Mouse (Mus musculus): ENCODE measurements around the gene Tjp3. TPM values are rescaled to one million over a fixed set of nuclear protein-coding genes. Genes with fewer than 3 reads are reported as not detected.
"Not testable (repeated sequence)": the region's sequence is repeated elsewhere in the genome, so short reads cannot be mapped to it uniquely, and the experiment has no call there.

Tjp3 gene
- polyA plus RNA-seq, 1 experiment from 2014 or later = 47.0 TPM

- Histone ChIP-seq H3K36me3 (no peaks in the 10 kb centered on the region), H3K9me3 (no peaks in the 10 kb centered on the region), H3K27ac (no peak overlapping the region), H3K27me3 (replicated peaks) (peaks cover 31% of the 10 kb centered on the region), H3K4me3 (replicated peaks) (no peak overlapping the region), H3K4me2 (replicated peaks) (no peak overlapping the region), H3K4me1 (replicated peaks) (peaks cover 22% of the 10 kb centered on the region), H3K9ac (no peak overlapping the region)
- ATAC-seq = no peak
- WGBS = 53% methylated on average over 7 of the region's 7 CpGs
Measured at GRCm38 (mm10) chr10:81231436-81231835, 59.9 kb downstream of the Tjp3 start.

- Histone ChIP-seq H3K4me1 (replicated peaks) (peaks cover 22% of the 10 kb centered on the region), H3K9me3 (no peaks in the 10 kb centered on the region), H3K9ac (peak within 1 kb of the TSS; percentile 5; the same call in 1 of the 2 replicates), H3K27ac (no peak within 1 kb of the TSS), H3K27me3 (replicated peaks) (peaks cover 31% of the 10 kb centered on the region), H3K4me3 (replicated peaks) (peak within 1 kb of the TSS; percentile 19), H3K36me3 (no peaks in the 10 kb centered on the region), H3K4me2 (replicated peaks) (peak within 1 kb of the TSS; percentile 14)
- no peak for ATAC-seq
- WGBS = 13% methylated on average over 27 of the region's 27 CpGs
Measured at GRCm38 (mm10) chr10:81230438-81231332, 60.7 kb downstream of the Tjp3 start, which contains the start of gene Atcay. Gene Atcay (minus strand): TSS chr10:81230833.

GRCm38 (mm10) chr10:81229735-81230437 is 61.5 kb downstream of the Tjp3 start:
- H3K4me3 ChIP-seq (replicated peaks) = peak overlapping the region; percentile 19
- ATAC-seq = no peak
- H3K9me3 ChIP-seq = no peaks in the 10 kb centered on the region
- peak overlapping the region; percentile 14 for H3K4me2 ChIP-seq (replicated peaks)
- peak overlapping the region; percentile 5; the same call in 1 of the 2 replicates for H3K9ac ChIP-seq
- H3K36me3 ChIP-seq = no peaks in the 10 kb centered on the region
- H3K27me3 ChIP-seq (replicated peaks) = peaks cover 31% of the 10 kb centered on the region
- WGBS = 18% methylated on average over 20 of the region's 20 CpGs
- peaks cover 22% of the 10 kb centered on the region for H3K4me1 ChIP-seq (replicated peaks)
- H3K27ac ChIP-seq = no peak overlapping the region

GRCm38 (mm10) chr10:81223731-81224130 is 67.7 kb downstream of the Tjp3 start:
- H3K4me2 ChIP-seq (replicated peaks); H3K9me3 ChIP-seq; H3K4me1 ChIP-seq (replicated peaks); H3K27me3 ChIP-seq (replicated peaks); H3K9ac ChIP-seq; H3K4me3 ChIP-seq (replicated peaks); H3K36me3 ChIP-seq; ATAC-seq; H3K27ac ChIP-seq: not testable (repeated sequence)
- 64% methylated on average over 2 of the region's 2 CpGs for WGBS

Other genes with a start within 250 kb of the Tjp3 start
- gene Sgta, start 231.4 kb downstream of the Tjp3 start, polyA plus RNA-seq (2015; fragmentation: Nextera tagmentation; extraction: Ambion mirVana) = 166 and 183 TPM in 2 replicates
- gene Thop1, start 221.5 kb downstream of the Tjp3 start, polyA plus RNA-seq (2015; fragmentation: Nextera tagmentation; extraction: Ambion mirVana) = 57.1 and 60.1 TPM in 2 replicates
- gene Creb3l3, start 192.7 kb downstream of the Tjp3 start, polyA plus RNA-seq (2015; fragmentation: Nextera tagmentation; extraction: Ambion mirVana) = 48.2 and 57.8 TPM in 2 replicates
- 190 and 208 TPM in 2 replicates for gene Map2k2, start 185.7 kb downstream of the Tjp3 start, polyA plus RNA-seq (2015; fragmentation: Nextera tagmentation; extraction: Ambion mirVana)
- 52.5 and 53.0 TPM in 2 replicates for gene Zbtb7a, start 156.4 kb downstream of the Tjp3 start, polyA plus RNA-seq (2015; fragmentation: Nextera tagmentation; extraction: Ambion mirVana)
- 47.2 and 58.4 TPM in 2 replicates for gene Pias4, start 123.7 kb downstream of the Tjp3 start, polyA plus RNA-seq (2015; fragmentation: Nextera tagmentation; extraction: Ambion mirVana)
- gene Eef2, start 115.0 kb downstream of the Tjp3 start, polyA plus RNA-seq (2015; fragmentation: Nextera tagmentation; extraction: Ambion mirVana) = 515 and 540 TPM in 2 replicates
- 56.6 and 62.7 TPM in 2 replicates for gene Dapk3, start 108.6 kb downstream of the Tjp3 start, polyA plus RNA-seq (2015; fragmentation: Nextera tagmentation; extraction: Ambion mirVana)
- gene 4930442H23Rik, start 107.7 kb downstream of the Tjp3 start, polyA plus RNA-seq (2015; fragmentation: Nextera tagmentation; extraction: Ambion mirVana) = 0.13 and 0.15 TPM in 2 replicates
- gene Nmrk2, start 89.5 kb downstream of the Tjp3 start, polyA plus RNA-seq (2015; fragmentation: Nextera tagmentation; extraction: Ambion mirVana) = 0.14 TPM in 1 of 2 replicates, not detected in the other
- 1.7 TPM in 2 replicates for gene Atcay, start 60.7 kb downstream of the Tjp3 start, polyA plus RNA-seq (2015; fragmentation: Nextera tagmentation; extraction: Ambion mirVana)
- gene Zfr2, start 58.4 kb downstream of the Tjp3 start, polyA plus RNA-seq (2015; fragmentation: Nextera tagmentation; extraction: Ambion mirVana) = 7.9 and 9.2 TPM in 2 replicates
- 2.2 and 2.4 TPM in 2 replicates for gene Matk, start 38.6 kb downstream of the Tjp3 start, polyA plus RNA-seq (2015; fragmentation: Nextera tagmentation; extraction: Ambion mirVana)
- 242 and 245 TPM in 2 replicates for gene Mrpl54, start 24.6 kb downstream of the Tjp3 start, polyA plus RNA-seq (2015; fragmentation: Nextera tagmentation; extraction: Ambion mirVana)
- 55.1 and 69.2 TPM in 2 replicates for gene Apba3, start 24.6 kb downstream of the Tjp3 start, polyA plus RNA-seq (2015; fragmentation: Nextera tagmentation; extraction: Ambion mirVana)
- gene Pip5k1c, start 1.4 kb upstream of the Tjp3 start, polyA plus RNA-seq (2015; fragmentation: Nextera tagmentation; extraction: Ambion mirVana) = 41.2 and 42.7 TPM in 2 replicates
- 38.7 and 39.5 TPM in 2 replicates for gene Cactin, start 29.5 kb upstream of the Tjp3 start, polyA plus RNA-seq (2015; fragmentation: Nextera tagmentation; extraction: Ambion mirVana)
- gene Tbxa2r, start 37.1 kb upstream of the Tjp3 start, polyA plus RNA-seq (2015; fragmentation: Nextera tagmentation; extraction: Ambion mirVana) = 21.3 and 21.7 TPM in 2 replicates
- 0.06 TPM in 1 of 2 replicates, not detected in the other for gene Gipc3, start 51.7 kb upstream of the Tjp3 start, polyA plus RNA-seq (2015; fragmentation: Nextera tagmentation; extraction: Ambion mirVana)
- gene Hmg20b, start 58.9 kb upstream of the Tjp3 start, polyA plus RNA-seq (2015; fragmentation: Nextera tagmentation; extraction: Ambion mirVana) = 71.2 and 71.7 TPM in 2 replicates
- 19.9 and 23.8 TPM in 2 replicates for gene Mfsd12, start 65.9 kb upstream of the Tjp3 start, polyA plus RNA-seq (2015; fragmentation: Nextera tagmentation; extraction: Ambion mirVana)
- 1.0 and 2.2 TPM in 2 replicates for gene 4930404N11Rik, start 74.2 kb upstream of the Tjp3 start, polyA plus RNA-seq (2015; fragmentation: Nextera tagmentation; extraction: Ambion mirVana)
- 83.2 and 85.7 TPM in 2 replicates for gene Fzr1, start 86.9 kb upstream of the Tjp3 start, polyA plus RNA-seq (2015; fragmentation: Nextera tagmentation; extraction: Ambion mirVana)
- 89.2 and 100 TPM in 2 replicates for gene Dohh, start 92.8 kb upstream of the Tjp3 start, polyA plus RNA-seq (2015; fragmentation: Nextera tagmentation; extraction: Ambion mirVana)
- 2.8 and 3.6 TPM in 2 replicates for gene Gm48551, start 92.9 kb upstream of the Tjp3 start, polyA plus RNA-seq (2015; fragmentation: Nextera tagmentation; extraction: Ambion mirVana)
- 1.4 TPM in 1 of 2 replicates, not detected in the other for gene Gm48552, start 97.4 kb upstream of the Tjp3 start, polyA plus RNA-seq (2015; fragmentation: Nextera tagmentation; extraction: Ambion mirVana)
- 235 and 288 TPM in 2 replicates for gene Smim24, start 101.5 kb upstream of the Tjp3 start, polyA plus RNA-seq (2015; fragmentation: Nextera tagmentation; extraction: Ambion mirVana)
- 52.8 and 56.0 TPM in 2 replicates for gene Nfic, start 164.1 kb upstream of the Tjp3 start, polyA plus RNA-seq (2015; fragmentation: Nextera tagmentation; extraction: Ambion mirVana)
- 1.7 TPM in 2 replicates for gene Celf5, start 191.1 kb upstream of the Tjp3 start, polyA plus RNA-seq (2015; fragmentation: Nextera tagmentation; extraction: Ambion mirVana)
- 98.5 and 118 TPM in 2 replicates for gene Ncln, start 204.8 kb upstream of the Tjp3 start, polyA plus RNA-seq (2015; fragmentation: Nextera tagmentation; extraction: Ambion mirVana)
- 1.0 and 1.1 TPM in 2 replicates for gene S1pr4, start 208.6 kb upstream of the Tjp3 start, polyA plus RNA-seq (2015; fragmentation: Nextera tagmentation; extraction: Ambion mirVana)
- 0.92 and 0.97 TPM in 2 replicates for gene Gna15, start 232.6 kb upstream of the Tjp3 start, polyA plus RNA-seq (2015; fragmentation: Nextera tagmentation; extraction: Ambion mirVana)